Mouse (Mus musculus) cerebellum, adult 8-10 months (tissue): ENCODE measurements around the gene Cwc22.

Experiments used
- DNase-seq: peaks from one replicate; pipeline ENCODE4 v3.0.0; 2022

Gene Cwc22

GRCm38 (mm10) chr2:77962450-77963193 is 16.4 kb upstream of the Cwc22 start:
- no peak for DNase-seq

GRCm38 (mm10) chr2:77961256-77961655 is 15.1 kb upstream of the Cwc22 start:
- no peak for DNase-seq

- no peak for DNase-seq
Measured at GRCm38 (mm10) chr2:77960711-77961110, 14.5 kb upstream of the Cwc22 start.

- no peak for DNase-seq
Measured at GRCm38 (mm10) chr2:77959341-77959740, 13.2 kb upstream of the Cwc22 start.

GRCm38 (mm10) chr2:77951415-77951913 is 5.3 kb upstream of the Cwc22 start:
- DNase-seq = no peak

GRCm38 (mm10) chr2:77950111-77950510 is 3.9 kb upstream of the Cwc22 start:
- no peak for DNase-seq

GRCm38 (mm10) chr2:77949521-77949920 is 3.3 kb upstream of the Cwc22 start:
- DNase-seq = no peak

GRCm38 (mm10) chr2:77948921-77949320 is 2.7 kb upstream of the Cwc22 start:
- DNase-seq = no peak

GRCm38 (mm10) chr2:77948126-77948525 is 2.0 kb upstream of the Cwc22 start:
- DNase-seq = no peak

GRCm38 (mm10) chr2:77947161-77947870 is 1.1 kb upstream of the Cwc22 start:
- no peak for DNase-seq

- no peak for DNase-seq
Measured at GRCm38 (mm10) chr2:77944860-77945595, 1.1 kb downstream of the Cwc22 start.

GRCm38 (mm10) chr2:77944281-77944680 is 1.9 kb downstream of the Cwc22 start:
- DNase-seq = no peak

- DNase-seq = no peak
Measured at GRCm38 (mm10) chr2:77941944-77942343, 4.2 kb downstream of the Cwc22 start.

- DNase-seq = no peak
Measured at GRCm38 (mm10) chr2:77938317-77938716, 7.9 kb downstream of the Cwc22 start.

GRCm38 (mm10) chr2:77937818-77938217 is 8.4 kb downstream of the Cwc22 start:
- DNase-seq = no peak

- no peak for DNase-seq
Measured at GRCm38 (mm10) chr2:77934138-77934537, 12.0 kb downstream of the Cwc22 start.

GRCm38 (mm10) chr2:77933630-77934029 is 12.5 kb downstream of the Cwc22 start:
- DNase-seq = no peak

- no peak for DNase-seq
Measured at GRCm38 (mm10) chr2:77931958-77932357, 14.2 kb downstream of the Cwc22 start.

GRCm38 (mm10) chr2:77928352-77928751 is 17.8 kb downstream of the Cwc22 start:
- no peak for DNase-seq

- DNase-seq = no peak
Measured at GRCm38 (mm10) chr2:77926468-77926867, 19.7 kb downstream of the Cwc22 start.

GRCm38 (mm10) chr2:77925997-77926396 is 20.2 kb downstream of the Cwc22 start:
- DNase-seq = no peak

GRCm38 (mm10) chr2:77925187-77925924 is 20.8 kb downstream of the Cwc22 start:
- DNase-seq = peak; percentile 68

- no peak for DNase-seq
Measured at GRCm38 (mm10) chr2:77924003-77924402, 22.2 kb downstream of the Cwc22 start.
